Mouse (Mus musculus) brown adipose tissue, adult 24 weeks (tissue): ENCODE measurements around the gene Gria3. TPM values are rescaled to one million over a fixed set of nuclear protein-coding genes. Genes with fewer than 3 reads are reported as not detected.

Experiments
- H3K27ac ChIP-seq: fragments of 200-500 bp; replicated peaks from 2 replicates; pipeline ENCODE4 v1.5.1; 2012; ENCODE audit warnings: low read depth, mild to moderate bottlenecking, low read length
- H3K4me1 ChIP-seq: fragments of 200-500 bp; 2 replicates; pipeline ENCODE4 v1.6.1; 2012; ENCODE audit warnings: low read length, mixed read lengths; ENCODE audit not compliant: control insufficient read depth, insufficient read depth, insufficient read length
- H3K4me3 ChIP-seq: fragments of 200-500 bp; 2 replicates; pipeline ENCODE4 v1.5.1; 2012; ENCODE audit warnings: low read depth, mild to moderate bottlenecking, low read length, moderate library complexity; ENCODE audit not compliant: insufficient read depth
- polyA plus RNA-seq: library from polyadenylated mRNA; stranded (reverse); fragments of >200 nt; gene quantifications from 2 replicates; pipeline ENCODE4 v1.2.4, GENCODE M21; 2012; ENCODE audit not compliant: missing spikeins, insufficient read depth, insufficient read length

Gene Gria3
- polyA plus RNA-seq, 1 experiment: 0.28 TPM

- Histone ChIP-seq H3K27ac (no peak overlapping the region), H3K4me3 (no peak overlapping the region), H3K4me1 (no peaks in the 10 kb centered on the region)
These were observed 244.3 kb downstream of the Gria3 start for GRCm38 (mm10) chrX:41644954-41645353.

GRCm38 (mm10) chrX:41657791-41658190 is 257.1 kb downstream of the Gria3 start:
- no peak overlapping the region for H3K27ac ChIP-seq
- no peak overlapping the region for H3K4me3 ChIP-seq
- no peaks in the 10 kb centered on the region for H3K4me1 ChIP-seq

DNA sequence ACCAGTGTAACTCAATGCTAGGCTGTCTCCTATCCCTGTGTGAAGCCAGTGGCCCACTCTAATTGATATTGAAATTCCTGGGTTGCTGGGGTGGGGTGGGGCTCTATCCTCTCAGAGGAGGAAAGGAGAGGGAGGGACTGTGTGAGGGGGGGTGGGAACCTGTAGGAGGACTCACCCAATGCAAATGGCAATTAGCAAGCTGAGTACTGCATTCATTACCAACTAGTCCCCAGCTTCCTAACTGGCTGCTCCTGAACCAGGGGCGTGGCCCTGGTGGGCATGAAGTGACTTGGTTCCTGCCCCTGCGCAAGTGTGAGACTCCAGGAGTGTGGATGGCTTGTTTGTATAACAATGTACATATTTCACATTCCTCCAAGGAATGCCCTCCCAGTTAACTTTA is 288.2 kb downstream of the Gria3 start:
- no peak overlapping the region for H3K4me3 ChIP-seq

DNA sequence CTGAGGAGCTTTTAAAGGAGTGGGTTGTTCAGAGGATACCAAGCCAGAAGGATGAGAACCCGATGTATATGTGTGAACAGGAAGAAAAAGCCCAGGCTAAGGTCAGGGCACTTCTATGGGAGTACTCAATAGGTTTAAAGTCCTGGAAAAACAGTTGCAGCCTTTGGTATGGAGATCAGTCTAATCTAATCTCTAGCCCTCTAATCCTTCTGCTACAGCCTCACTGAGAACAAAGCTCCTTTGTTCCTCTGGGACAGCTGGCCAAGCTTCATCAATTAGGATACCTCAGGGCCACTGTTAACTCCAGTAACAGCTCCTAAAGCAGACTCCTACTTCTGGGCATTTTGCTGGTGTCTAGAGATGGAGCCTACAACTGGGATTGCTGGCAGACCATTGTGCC is 291.4 kb downstream of the Gria3 start:
- Histone ChIP-seq H3K4me3 (no peak overlapping the region), H3K27ac (no peak overlapping the region), H3K4me1 (no peaks in the 10 kb centered on the region)

More for the DNA sequence above, 288.2 kb downstream of the Gria3 start:
- Histone ChIP-seq H3K4me1 (no peaks in the 10 kb centered on the region), H3K27ac (no peak overlapping the region)
